Mouse (Mus musculus): ENCODE measurements around the gene Rdh1.

DNA sequence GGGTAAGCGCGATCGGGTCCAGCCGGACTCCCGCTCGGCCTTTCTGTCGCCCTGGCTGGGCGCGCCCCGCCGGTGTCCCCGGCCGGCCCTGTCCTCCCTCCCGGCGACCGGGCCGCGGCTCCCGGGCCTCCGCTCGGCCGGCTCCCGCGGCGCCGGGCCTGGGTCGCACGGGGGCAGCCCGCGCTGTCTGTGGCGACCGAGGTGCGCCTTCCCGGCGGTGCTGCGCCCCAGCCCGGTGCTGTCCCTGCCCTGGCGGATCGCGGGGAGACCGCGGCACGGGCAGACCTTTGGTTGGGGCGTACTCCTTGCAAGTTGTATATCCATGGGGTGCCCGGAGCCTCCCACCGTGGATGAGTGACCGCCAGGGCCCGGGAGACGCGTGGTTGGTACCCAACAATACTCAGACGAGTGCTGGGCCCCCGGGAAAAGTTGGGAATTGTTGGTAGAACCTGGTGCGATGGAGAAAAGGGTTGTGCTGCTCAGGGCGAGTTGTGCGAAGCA is 19.8 kb upstream of the Rdh1 start:
- TF ChIP-seq CTCF (IDR thresholded peaks at IDR 0.05; ENCODE audit: control insufficient read depth, insufficient read depth, low read length) (no peak), POLR2A (IDR thresholded peaks at IDR 0.05; ENCODE audit: borderline replicate concordance, control insufficient read depth, low read depth, low read length) (no peak)
